Mouse (Mus musculus): ENCODE results near the gene Rtn1. TPM values are rescaled to one million over a fixed set of nuclear protein-coding genes. Genes with fewer than 3 reads are reported as not detected.

The Rtn1 gene
- total RNA-seq, 2 experiments from 2014 or later, result 23.1 to 29.8 TPM

DNA sequence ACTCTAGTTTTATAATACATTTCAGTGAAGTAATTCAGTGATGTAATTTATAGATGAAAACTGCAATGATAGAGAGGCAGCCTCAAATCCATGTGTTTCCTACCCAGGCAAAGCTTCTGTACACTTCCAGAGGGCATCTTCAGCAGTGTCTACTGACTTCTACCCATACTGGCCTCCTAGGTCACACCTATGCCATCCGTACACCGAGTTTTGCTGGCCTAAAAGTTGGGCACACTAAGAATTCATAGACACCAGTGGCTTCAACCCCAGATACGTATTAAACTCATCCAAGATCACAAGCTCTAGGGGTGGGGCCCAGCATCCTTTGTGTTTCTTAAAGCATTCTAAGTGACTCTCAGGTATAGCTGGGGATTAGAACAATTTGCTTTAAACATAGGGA is 174.7 kb downstream of the Rtn1 start:
- no peak for DNase-seq (ENCODE audit: low spot score in 2 of 2)

DNA sequence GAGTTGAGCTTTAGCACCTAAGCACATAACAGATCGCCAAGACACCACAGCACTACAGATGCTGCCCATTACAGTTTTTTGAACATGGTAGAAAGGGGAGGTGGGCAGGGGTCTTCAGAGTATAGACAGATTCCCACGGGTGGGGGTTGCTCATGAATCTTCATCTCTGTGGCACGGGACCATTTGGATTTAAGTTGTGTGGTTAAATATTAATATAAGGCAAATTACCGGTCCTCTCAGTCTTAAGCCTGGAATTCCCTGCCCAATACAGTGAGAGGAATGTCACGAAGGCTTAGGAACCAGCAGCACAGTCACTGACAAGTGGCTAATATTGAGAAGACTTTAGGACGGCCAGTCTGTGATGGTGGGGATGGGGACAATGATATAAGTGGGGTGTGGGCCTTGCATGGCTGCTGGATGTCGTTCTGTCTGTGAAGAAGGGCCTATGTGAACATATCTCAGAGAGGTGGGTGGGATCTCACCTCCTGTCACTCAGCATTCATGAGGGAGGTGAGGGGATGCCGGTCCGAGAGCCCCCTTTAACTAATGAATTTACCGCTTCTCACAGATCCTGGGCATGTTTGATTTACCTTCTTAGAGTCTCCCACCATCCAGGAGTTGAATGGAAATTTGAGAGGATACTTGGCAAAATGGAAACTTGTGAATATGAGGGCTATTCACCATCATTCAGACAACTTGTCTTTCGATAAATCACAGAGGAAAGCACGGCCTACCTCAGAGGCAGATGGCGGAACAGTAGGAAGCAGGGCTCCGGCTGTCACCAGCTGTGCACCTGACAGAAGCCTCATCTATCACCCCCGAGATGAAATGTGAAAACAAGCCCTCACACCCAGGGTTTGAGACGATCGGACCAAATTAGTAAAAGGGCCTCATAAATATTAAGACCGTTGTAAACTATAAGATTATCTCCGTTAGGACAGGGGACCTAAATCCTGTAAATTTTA is 175.7 kb downstream of the Rtn1 start:
- no peak for DNase-seq (ENCODE audit: low spot score in 2 of 2)

DNA sequence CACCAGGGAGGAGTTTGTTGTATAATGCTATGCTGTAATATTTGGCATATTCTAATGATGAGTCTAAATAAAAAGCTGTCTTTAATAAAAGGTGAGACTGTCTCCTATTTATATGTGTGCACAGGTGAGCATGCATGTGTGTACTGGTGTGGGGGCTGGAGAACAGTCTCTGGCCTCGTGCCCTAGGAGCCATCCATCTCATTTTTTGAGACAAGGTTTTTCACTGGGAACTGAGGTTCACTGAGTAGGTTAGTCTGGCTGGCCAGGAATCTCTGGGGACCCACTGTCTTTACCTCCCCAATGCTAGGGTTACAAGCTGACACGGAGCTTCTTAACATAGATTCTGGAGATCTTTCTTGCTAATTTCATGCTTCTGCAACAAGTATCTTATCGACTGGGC is 176.7 kb downstream of the Rtn1 start:
- no peak for DNase-seq (ENCODE audit: low spot score in 2 of 2)

DNA sequence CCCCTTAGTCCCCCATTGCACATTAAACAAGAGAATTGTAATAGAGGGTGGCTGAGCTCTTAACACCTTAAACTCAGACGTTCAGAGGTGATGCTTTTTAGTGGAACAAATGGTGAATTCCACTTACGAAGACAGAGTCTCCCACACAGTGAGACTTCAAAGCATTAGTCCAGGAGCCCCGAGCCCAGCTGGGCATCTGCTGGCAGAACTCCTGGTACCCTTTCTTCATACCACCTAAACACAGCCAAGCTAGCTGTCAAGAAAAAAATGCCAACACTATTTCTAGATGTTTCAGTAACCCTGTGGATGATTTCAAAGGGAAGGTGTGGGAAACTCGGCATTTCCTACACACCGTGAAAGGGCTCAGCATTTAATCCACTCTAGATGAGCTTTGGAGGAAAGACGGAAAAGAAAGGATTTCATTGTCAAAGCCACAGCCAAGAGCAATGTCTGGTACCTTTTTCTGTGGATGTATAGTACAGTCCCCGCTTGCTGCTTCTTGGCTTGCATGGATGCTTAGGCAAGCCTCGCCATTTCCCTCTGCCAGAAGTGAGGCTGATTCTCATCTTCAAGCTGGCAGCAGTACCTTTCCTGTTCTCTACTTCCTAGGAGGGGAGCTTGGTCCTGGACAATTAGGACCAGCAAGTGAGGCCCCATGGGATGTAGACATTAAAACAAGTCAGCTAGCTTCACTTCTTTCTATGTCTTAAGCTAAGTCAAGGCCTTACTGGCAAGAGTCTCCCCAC is 179.2 kb downstream of the Rtn1 start:
- DNase-seq (ENCODE audit: low spot score in 2 of 2), result no peak

DNA sequence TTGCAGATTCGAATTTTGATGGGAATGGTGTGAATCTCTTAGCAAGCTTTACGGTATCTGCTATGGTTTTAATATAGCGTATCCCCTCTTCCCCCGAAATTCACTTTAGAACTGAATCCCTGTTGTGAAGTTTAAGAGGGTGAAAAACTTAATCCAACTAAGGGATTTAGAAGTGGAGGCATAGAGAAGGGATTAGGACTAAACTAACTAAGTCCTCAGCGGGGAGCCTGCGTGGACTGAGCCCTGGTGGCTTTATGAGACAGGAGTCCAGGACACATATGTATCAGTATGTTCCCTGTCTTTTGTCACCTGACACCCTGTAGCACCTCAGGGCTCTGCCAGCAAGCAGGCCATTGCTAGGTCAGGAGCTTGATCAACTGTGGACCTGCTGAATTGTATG is 181.1 kb downstream of the Rtn1 start:
- no peak for DNase-seq (ENCODE audit: low spot score in 2 of 2)

DNA sequence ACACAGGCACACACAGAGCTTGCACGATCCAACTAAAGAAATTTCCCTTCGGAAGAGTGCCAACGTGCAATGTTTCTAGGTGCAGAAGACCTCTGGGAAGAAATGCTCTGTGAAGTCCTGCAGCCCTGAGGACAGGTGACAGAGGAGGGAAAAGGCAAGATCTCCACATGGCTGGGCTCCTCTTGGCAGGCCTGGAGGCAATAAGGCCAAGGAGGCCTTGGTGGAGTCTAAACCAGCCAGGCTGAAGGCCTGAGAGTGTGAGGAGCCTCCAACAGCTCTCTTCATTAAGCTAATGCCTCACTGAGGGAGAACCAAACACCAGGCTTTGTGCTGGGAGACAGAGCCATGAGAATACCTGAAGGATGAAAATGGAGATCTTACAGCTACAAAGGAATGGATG is 183.5 kb downstream of the Rtn1 start:
- DNase-seq (ENCODE audit: low spot score in 2 of 2), result no peak

DNA sequence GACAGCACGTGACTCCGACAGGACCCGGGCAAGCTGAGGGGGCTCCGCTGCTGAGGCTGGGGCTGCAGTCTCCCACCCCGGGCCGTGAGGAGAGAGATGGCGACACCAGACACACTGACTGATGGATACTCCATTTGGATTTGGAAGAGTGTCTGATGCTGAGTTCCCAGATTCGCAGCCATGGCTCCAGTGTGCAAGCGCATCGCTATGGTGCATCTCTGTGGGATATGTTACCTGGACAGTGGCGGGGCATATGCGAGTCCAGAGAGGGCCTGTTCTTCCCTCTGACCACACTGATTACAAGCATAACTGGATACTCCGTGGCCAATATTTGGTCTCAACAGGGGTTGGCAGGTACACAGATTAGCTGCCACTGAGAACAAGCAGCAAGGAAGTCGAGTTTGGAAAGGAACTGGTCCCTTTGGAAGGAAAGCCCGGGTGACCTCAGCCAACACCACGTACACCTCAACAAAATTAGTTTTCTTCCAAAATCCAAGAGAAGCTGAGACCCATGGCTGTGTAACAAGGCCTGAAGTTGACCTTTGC is 185.2 kb downstream of the Rtn1 start:
- DNase-seq (ENCODE audit: low spot score in 2 of 2), result no peak

DNA sequence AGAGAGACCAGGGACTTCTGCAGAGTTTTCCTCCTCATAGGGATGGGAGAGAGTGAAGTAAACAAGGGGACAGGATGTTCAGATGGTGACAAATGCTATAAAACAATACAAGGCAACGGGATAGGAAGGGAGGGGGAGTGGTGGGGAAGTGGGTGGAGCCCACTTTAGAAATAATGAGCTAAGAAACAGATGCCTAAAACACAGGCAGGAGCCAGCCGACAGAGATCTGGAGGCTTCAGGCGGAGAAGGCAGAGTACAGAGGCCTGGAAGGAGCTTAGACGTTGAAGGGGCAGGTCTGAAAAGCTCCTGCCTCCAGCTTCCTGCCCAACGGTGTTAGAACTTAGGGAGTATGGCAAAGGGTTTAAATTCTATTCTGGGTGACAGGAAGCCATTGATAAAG is 195.3 kb downstream of the Rtn1 start:
- DNase-seq (ENCODE audit: low spot score in 2 of 2), result no peak

DNA sequence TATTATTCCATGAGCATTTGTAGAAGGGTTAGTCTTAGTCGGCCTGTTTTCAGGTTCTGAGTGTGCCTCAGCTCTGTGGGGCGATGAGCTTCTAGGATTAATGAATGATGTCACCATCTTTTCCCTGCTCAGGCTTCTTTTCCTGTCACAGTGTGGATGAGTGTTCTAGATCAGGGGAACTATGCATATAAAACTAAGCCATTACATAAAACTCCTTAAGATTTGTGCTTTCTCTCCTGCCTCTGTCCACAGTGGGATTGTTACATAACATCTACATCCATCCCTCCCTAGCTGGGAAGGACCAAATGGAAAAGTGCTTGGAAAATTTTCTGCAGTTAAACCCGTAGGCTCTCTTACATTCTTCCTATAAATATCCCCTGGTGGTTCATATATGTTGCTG is 208.0 kb downstream of the Rtn1 start:
- DNase-seq (ENCODE audit: low spot score in 2 of 2), result no peak

DNA sequence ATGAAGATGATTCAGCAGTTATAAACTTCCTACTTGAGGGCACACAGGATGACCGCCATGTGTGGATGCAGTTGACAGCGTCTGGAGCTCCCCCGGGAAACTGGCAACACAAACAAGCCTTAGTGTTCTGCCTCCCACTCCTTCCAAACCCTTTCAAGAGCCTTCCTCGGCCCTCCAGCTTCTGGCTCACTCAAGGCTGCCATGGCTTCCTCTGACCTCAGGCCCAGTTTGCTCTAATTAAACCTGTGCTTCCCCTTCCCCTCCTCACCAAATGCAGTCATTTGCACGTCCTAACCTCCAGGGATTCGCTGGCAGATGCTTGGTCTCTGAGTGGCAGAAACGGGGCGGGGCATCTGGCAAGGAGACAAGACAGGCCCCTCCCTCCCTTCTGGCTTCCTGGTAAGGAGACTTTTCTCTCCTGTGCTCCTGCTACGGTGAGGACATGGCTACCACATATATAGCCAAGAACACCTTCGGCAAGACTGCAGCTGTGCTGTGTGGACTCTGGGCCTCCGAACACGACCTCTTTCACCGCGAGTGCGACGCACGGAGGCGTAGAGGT is 210.8 kb downstream of the Rtn1 start:
- no peak for DNase-seq (ENCODE audit: low spot score in 2 of 2)

DNA sequence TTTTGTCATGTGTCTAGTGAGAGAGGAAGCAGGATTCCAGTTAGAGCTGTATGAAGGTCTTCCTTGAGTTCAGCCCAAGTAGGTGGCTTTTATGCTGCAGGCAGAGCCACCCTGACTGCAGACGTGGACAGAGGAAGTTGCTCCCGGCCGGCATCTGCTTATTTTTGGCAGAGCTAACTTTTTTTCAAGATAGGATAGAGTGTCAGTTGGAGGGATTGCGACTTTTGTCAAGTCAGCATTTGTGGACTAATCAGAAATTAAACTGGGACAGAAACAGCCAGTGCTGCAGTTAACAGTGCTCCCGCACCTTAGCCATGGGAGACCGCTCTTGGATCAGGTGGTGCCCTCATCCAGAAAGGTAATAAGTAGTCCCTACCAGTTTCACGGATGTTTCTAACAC is 211.4 kb downstream of the Rtn1 start:
- no peak for DNase-seq (ENCODE audit: low spot score in 2 of 2)

DNA sequence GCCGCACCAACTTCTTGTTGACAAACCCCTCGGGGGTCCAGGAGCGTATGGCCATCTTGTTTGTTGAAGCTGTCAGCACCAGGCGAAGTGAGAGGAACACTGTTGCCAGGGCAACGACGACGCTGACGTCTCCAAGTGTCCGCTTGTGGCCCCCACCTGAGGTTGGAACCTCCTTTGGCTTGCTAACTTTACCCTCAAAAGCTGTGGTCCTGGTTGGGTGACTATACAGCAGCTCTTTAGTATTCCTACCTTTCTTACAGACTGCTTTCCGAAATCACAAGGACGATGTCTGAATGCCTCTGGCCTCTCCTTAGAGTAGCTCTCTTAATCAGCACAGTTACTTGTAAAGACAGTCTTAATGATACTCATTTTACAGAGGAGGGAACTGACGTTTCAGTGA is 223.9 kb downstream of the Rtn1 start, which contains the start of gene Ccdc175:
Gene Ccdc175 (minus strand): TSS at position 101 of the 400 bp plus-strand sequence.
- DNase-seq (ENCODE audit: low spot score in 2 of 2), result no peak

DNA sequence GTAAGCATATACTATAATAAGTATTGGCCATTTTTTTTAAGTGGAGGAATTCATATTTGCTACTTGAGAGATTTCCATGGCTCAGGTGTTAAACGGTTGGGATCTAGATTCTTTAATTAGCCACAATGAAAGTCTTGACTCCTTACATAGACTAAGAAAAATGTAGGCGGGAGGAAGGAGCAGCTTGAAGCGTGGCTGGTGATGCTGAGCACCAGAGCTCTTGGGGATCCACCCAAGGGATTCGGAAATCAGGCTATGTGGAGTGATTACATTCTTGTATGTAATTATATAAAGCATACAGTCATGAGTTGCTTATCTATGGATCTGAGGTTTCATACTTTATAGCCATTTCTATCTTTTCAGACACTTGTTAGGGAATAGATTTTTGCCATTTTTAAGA is 229.3 kb downstream of the Rtn1 start:
- no peak for DNase-seq (ENCODE audit: low spot score in 2 of 2)

DNA sequence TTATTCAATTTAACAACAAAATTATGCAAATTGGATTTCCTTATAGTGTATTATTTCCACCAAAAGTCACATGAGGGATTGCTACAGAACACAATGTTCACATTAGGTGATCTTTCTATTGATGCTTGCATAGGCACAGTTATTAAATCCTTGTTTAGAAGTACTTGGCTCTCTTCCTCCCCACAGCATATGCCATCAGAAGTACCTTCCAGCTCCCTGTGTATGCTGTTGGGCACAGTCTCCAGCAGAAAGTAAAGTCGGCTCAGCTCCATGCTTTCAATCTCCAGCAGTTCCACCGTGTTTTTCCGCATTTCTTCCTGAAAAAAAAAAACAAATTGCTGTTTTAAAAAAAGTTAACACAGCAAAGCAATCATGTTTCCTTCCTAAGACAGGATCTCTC is 230.5 kb downstream of the Rtn1 start:
- DNase-seq (ENCODE audit: low spot score in 2 of 2), result no peak

Other genes with a start within 250 kb of the Rtn1 start
- not detected for gene Ccdc175, start 224.0 kb downstream of the Rtn1 start, total RNA-seq (2021)
- 1 to 10 TPM; 1.4 to 4.1 TPM for gene Lrrc9, start 32.8 kb upstream of the Rtn1 start, total RNA-seq (2021)
- 1 to 10 TPM; 6.1 to 6.5 TPM for gene Pcnx4, start 127.3 kb upstream of the Rtn1 start, total RNA-seq (2021)
- gene Gm4756, start 240.6 kb upstream of the Rtn1 start, total RNA-seq (2021), result not detected

All from adrenal gland, adult 18-20 months (tissue).